Mouse (Mus musculus): ENCODE measurements around the gene Cbfa2t3.

Gene Cbfa2t3

DNA sequence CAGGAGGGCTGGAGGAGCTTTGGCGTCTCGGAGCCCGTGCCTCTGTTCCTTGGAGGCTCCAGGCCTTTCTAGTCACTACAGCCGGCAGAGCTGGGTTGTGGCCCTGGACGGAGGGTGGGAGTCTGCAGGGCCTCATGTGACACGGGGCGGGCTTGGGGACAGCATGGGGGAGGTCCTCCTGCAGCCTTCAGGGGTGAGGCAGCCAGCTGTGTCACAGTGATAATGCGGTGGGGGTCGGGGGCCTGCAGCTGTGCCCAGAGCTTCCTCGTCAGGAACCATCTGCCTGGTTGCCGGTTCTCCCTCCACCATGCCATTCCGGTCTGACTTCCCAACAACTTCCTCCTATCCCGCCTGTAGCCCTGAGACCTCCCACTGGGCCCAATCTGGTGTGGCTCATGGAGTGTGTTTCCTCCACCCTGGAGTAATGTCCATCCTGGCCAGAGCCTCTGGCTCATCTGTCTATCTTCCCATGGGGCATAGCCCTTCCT is at the start of gene Cbfa2t3:
Gene Cbfa2t3 (minus strand): TSS at position 105 of the 488 bp plus-strand sequence.
- in situ Hi-C loops (cut with MboI, MseI) = no loop called here

DNA sequence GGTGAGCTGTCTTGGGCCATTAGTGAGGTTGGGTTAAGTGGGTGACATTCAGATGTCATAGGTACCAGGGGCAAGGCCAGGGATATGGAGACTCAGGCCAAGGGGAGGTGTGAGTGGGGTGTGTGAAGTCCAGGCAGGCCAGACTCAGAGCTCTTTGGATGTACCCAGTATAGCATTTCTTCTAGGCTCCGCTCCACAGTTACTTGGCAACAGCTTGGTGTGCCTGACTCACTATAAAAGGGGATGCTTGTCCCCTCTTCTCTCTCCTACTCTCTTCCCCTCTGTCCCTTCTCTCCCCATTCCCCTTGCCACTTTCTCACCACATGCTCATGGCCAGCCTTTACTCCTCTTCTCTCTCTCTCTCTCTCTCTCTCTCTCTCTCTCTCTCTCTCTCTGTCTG is 48.9 kb upstream of the Cbfa2t3 start:
- in situ Hi-C loops (cut with MboI, MseI) = no loop called here

DNA sequence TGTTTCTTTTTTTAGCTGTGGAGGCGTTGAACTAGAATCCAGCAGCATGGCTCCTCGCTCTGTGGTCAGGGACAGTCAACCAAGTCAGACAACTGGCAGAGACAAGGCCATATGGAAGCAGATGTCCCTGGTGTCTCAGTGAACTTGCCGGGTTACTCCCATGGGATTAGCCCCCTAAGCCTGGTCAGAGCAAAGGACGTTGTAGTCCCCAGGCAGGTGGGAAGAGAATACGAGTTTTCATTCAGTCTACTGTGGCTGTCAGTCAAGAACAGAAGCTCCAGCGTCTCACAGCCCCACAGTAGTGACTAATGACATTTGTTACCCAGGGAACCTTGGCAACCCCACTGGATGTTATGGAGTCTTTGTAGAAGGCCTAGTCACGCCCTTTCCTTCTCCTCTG is 47.5 kb upstream of the Cbfa2t3 start:
- in situ Hi-C loops (cut with MboI, MseI) = no loop called here

DNA sequence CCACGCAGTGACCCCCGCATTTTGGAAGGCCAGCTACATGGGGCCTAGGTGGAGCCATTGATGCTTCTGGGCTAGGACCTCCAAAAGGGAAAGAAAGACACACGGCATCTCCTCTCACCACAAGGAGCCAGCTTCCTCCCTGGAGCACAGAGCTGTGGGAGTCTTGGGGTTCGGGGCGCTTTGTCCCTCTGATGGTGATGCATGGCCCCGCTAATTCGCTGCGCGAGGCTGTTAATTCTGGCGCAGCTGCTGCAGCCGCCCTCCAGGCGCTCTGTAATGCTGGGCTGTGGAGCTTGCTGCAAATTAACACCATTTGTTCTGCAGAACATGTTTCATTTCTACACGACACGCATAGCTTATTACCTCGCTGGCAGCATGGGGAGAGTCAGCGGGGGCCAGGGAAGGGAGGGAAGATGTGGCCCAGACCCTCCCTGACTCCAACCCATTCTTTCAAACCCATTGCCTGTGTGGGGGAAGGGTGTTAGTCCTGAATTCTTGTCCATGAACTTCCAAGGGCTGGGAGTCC is 46.9 kb upstream of the Cbfa2t3 start:
- in situ Hi-C loops (cut with MboI, MseI) = no loop called here

DNA sequence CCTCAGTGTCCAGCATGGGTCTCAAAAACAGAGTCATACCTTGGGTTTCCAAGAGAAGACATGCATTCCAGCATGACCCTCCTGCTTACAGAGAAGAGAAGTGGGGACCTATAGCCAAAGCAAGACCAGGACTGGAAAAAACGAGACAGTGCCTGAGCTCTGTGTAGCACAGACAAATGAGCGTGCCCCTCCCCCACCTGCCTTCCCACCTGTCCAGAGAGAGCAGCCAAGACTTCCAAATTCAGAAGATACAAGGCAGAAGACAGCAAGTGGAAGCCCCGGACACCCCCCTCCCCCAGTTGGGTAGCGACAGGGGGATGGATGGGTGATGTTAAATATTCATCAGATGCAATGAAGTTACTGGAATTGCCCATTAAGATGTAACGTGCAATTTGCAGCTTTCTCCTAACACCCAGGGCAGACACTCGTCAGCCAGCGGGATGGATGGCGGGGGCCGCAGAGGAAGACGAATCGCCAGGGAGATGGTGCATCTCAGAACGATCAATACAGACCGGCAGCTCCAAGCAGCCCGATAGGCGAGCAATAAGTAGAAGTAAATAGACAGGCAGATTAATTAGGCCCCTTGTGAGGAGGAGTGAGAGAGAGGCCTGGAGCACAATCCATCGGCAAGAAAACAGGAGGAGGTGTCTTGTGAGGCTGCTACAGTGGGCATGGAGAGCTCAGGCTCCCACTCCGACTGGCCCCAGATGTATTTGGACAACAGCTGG is 46.3 kb upstream of the Cbfa2t3 start:
- in situ Hi-C loops (cut with MboI, MseI) = no loop called here

DNA sequence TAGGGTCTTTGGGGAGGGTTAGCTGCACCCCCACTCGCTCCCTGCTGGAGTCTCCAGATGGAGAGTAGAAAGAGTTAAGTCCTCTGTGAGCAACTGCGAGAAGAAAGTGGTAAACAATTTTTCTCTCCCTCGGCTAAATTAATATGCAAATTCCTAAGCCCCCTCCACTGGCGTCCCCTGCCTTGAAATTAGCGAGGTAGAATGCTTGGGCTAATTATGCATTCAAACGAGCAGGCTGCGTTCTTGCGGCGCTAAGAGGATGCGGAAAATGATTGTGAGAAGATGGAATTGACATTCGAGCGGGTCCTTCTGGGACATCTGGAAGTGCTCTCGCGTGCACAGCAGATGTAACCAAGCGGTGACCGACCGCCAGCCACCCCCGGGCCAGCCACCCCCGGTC is 43.6 kb upstream of the Cbfa2t3 start:
- in situ Hi-C loops (cut with MboI, MseI) = no loop called here

DNA sequence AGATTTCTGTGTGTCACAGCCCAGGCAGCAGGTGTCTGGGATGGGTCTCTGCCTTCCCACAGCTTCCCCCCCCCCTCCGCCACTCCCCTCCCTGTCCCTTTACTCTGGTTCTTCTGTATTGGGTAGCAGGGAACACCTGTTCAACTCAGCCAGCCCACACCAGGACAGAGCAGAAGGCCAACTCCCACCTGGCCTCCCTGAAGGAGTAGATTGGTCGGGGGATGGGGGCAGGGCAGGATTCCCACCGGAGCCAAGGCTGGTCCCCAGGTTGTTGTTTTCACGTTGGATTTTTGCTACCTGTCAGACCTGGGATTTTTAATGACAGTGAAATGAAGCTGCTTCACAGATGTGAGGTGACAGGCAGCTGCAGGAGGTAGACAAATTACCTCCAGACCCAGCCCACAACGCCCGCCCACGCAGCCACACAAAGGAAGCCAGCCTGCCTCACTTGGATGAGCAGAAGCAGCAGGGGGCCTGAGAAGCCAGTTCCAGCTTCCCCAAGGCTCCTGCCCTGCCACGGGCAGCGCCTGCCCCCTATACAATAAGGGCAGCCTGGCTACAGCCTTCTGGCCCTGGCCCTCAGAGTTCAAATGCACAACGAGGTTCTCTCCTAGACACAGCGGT is 40.3 kb upstream of the Cbfa2t3 start:
- in situ Hi-C loops (cut with MboI, MseI) = loop anchor here (5.0 kb wide), 1 partner anchor 52 kb away; no protein-coding TSS in a partner anchor

DNA sequence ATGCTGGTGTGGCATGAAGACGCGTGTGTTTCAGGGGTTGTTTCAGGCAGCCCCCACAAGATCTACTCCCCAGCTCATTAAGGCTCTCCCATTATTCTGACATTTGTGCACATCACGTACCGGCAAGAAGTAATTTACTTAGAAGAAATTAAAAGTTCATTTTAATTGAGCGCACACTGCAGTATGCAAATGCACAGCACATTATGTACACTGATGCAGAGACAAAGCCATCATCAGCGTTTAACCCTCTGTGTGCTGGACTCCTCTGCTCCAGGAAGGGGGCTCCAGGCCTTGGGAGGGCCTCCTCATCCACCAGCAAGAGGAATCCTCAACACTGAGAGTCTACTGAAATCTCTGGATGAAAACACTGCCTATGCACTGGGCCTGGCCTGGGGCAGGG is 39.0 kb upstream of the Cbfa2t3 start:
- in situ Hi-C loops (cut with MboI, MseI) = loop anchor here (5.0 kb wide), 1 partner anchor 51 kb away; no protein-coding TSS in a partner anchor

DNA sequence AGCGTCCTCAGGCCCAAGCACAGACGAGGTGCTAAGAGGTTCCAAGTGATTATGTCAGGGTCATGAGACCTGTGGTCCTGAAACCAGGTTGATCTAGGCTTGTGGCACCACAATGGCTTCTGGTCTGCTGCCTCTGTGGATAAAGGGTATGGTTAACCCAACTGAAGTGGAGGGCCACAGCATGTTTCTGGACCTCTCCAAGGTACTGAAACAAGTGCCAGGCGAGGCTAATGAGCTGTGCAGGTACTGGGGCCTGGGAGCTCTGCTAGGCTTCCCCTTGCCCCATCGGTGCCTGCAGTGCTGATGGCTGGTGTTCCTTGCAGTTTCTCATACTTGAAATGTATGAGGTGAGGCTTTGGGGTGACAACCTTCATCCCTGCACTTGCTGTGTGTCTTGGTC is 38.2 kb upstream of the Cbfa2t3 start:
- in situ Hi-C loops (cut with MboI, MseI) = loop anchor here (5.0 kb wide), 1 partner anchor 50 kb away; no protein-coding TSS in a partner anchor

DNA sequence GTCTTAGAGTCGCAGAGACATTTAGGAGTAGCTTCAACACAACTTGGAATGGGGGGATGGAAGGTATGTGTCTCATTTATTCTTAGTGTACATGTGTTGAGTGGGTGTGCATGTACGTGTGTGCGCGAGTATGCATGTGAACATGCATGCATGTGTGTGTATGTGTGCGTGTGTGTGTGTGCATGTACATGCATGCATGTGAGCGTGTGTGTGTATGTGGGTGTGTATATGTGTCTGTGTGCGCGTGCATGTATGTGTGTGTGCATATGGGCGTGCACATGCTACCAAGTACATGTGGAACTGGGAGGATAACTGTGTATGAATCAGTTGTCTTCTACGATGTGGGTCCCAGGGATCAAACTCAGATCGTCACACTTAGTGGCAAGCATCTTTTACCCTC is 37.7 kb upstream of the Cbfa2t3 start:
- in situ Hi-C loops (cut with MboI, MseI) = loop anchor here (5.0 kb wide), 1 partner anchor 49 kb away; no protein-coding TSS in a partner anchor

DNA sequence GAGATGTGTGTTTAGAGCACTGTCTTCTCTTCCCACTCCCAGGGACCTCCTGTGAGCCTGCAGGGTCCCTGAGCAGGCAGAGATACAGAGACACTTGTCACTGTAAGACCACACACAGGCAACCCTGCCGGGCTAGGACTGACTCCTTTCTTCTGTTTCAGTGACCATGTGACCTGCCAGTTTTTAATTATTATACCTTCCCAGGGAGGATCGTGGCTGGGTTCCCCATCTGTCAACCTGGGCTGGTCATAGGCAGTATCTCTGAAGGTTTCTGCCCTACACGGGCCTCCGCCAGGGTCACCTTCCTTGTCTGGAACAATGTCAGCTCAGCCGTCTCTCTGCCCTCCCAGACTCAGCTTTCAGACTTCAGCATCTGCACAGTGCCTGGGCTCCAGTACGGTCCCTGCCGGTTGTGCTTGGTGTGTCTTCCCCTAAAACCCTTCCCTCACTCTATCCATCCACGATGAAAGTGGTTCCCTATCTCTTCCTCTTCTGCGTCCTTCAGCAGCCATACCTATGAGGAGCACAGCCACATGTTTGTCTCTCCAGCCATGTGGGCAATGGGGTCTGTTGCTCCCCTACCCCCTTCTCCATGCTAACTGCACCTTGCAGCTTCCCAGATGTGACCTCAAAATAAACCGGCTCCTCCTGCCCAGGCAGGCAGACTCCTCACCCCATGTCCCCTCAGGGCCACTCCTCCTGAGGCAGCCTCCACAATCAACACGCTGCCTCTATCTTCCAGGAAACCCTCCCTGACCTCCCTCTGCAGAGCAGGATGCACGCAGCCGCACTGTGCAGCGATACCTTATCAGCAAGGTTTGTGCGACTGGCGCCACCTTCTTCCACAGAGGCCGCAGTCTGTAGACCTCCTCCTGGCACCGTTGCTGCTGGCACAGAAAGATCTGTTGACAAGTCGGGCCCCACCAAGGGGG is 36.9 kb upstream of the Cbfa2t3 start:
- in situ Hi-C loops (cut with MboI, MseI) = loop anchor here (5.0 kb wide), 1 partner anchor 49 kb away; no protein-coding TSS in a partner anchor

DNA sequence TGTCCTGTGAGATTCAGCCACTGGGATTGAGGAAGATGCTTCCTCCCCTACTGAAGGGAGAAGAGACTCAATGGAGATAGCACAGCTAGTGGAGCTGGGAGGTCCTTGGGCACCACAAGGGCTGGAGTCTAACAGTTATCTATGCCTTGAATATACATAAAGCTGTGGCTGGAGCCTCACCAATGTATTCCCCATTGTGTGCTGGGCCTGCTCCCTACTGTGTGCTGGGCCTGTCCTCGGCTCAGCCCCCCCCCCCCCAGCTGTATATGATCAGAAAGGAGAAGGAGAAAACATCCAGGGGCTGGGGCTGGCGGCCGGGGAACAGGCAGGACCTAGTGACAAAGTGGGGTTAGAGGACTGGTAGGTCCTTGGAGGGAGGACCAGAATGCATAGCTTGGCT is 36.2 kb upstream of the Cbfa2t3 start:
- in situ Hi-C loops (cut with MboI, MseI) = loop anchor here (5.0 kb wide), 1 partner anchor 48 kb away; no protein-coding TSS in a partner anchor

DNA sequence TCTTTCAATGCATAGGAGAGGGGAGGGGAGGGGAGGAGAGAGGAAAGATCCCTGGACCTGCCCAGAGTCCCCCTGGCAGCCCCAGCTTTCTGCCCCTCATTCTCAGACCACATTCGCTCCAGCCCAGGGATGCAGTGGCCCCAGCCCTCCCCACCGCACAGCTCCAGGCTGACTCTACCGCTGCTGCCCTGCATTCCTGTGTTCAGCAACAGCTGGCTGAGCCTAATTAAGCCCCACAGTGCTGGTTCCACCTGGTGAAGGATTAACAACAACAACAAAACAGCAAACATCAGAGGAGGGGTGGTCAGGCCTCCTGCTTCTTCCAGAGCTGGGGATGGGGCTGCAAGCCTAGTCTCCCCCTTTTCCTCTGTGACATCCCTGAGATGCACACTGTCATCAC is 29.7 kb upstream of the Cbfa2t3 start:
- in situ Hi-C loops (cut with MboI, MseI) = loop anchor here (10.0 kb wide), 1 partner anchor 504 kb away; no protein-coding TSS in a partner anchor

DNA sequence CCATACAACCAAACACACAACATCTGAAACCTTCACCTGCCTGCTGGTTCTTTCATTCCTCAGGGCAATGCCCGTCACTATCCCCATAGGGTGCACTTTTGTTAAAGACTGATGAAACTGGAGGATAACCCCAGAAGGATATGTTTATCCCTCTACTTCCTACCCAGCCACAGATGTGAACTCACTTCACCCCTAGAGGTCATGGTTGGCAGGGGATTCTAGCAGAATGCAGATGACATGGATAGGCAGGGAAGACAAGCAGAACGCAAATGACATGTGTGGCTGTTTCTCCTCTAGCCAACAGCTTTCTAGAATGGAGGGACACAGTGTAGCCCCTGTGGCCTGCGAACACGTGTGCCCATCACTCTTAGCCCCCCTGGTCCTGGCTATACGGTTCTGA is 28.5 kb upstream of the Cbfa2t3 start:
- in situ Hi-C loops (cut with MboI, MseI) = loop anchor here (10.0 kb wide), 1 partner anchor 503 kb away; no protein-coding TSS in a partner anchor

DNA sequence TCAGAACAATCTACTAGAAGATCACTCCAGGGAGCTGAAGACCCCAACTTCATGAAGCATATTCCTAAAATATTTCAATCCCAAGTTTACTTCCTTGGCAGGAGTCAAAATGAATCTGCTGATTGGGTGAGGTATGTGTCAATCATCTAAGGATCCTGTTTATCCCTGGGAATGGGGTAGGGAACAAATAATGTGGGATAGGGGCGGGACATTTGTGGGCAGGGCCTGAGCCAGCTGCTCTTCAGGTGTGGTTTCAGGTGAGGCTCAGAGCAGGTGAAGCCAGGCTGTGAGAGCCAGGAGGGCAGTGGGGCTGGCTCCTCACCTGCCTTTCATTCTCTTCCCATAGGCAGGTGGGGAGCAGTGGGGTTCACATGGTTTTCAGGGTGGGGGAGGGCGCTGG is 27.9 kb upstream of the Cbfa2t3 start:
- in situ Hi-C loops (cut with MboI, MseI) = loop anchor here (10.0 kb wide), 1 partner anchor 502 kb away; no protein-coding TSS in a partner anchor

DNA sequence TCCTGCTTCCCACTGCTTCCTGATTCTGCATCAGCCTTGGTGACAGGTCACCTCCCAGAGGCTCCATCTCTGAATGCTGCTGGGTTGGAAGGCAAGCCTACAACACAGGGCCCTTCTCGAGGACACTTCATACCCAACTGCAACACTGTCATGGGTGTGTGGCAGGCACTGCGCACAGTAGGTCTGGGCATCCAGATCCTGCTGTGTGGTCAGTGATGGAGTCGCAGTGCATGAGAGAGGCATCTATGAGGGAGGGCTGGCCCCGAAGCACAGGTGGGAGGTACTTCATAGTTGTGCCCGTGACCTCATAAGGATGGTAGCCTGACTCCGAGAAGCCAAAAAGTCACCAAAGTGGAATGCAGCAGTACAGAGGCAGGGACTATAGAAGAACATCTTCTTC is 26.3 kb upstream of the Cbfa2t3 start:
- in situ Hi-C loops (cut with MboI, MseI) = loop anchor here (10.0 kb wide), 1 partner anchor 500 kb away; no protein-coding TSS in a partner anchor

DNA sequence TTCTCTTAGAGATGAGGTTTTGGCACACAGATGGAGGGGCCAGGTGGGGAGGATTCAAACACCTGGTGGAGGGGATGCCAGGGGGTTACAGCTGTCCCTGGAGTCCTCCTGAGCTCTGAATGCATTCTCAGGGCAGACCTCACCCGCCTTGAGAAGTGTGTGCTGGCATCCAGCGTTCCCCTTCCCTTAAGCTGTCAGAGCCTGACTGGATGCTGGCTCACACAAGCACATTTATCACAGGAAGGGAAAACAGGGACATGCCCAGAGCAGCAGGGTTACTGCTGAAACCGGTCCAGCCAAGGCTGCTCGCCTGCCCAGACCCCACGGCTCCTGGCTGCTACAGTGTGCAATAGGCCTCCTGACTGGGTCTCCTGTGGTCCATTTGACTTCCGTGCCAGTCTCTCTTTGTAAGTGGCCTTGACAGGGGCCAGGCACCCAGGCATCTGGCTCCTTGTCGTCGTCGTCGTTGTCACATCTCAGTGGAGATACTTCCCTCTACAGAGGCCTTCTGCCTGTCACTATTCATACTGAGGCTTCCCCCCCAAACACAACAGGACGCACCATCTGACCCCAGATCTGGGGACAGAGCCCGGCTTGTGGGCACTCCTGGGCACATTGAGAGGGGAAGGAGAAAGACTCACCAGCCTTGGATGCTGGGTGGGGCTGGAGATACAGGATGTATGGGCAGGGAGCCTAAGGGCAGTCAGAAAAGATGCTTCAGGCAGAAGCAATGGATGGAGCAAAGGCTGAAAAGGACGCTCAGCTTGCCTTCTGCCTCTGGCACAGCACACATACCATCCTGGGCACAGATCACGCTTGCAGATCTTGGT is 22.1 kb upstream of the Cbfa2t3 start:
- in situ Hi-C loops (cut with MboI, MseI) = loop anchor here (10.0 kb wide), 1 partner anchor 496 kb away; no protein-coding TSS in a partner anchor

DNA sequence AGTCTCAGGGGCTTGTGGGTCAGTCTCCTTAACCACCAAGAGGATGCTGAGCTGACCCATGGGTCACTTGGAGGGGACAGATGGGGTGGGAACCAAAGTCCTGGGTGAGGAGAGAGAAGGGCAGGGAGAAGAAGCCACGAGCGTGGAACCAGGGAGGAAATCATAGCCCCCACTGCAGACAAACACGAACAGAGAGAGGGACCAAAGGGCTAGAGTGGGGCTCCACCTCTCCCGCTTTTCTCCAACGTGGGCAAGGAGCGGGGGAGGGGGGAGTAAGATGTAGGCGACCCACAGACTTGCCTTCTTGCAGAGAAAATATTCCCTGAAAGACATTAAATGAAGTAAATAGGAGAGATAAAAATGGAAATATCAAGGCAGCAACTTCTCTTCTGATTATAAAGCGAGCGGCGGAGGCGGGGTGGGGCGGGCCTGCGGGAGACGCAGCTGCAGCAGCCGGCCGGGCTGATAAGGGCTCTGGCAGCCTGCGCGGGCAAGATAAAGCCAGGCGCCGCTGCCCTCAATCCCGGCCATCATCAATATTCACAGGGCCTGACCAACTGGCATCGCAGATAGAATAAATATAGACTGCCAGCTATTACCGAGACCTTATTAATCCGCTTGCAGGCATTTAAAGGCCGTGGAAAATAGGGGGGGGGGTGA is 21.3 kb upstream of the Cbfa2t3 start:
- in situ Hi-C loops (cut with MboI, MseI) = loop anchor here (10.0 kb wide), 1 partner anchor 495 kb away; no protein-coding TSS in a partner anchor

DNA sequence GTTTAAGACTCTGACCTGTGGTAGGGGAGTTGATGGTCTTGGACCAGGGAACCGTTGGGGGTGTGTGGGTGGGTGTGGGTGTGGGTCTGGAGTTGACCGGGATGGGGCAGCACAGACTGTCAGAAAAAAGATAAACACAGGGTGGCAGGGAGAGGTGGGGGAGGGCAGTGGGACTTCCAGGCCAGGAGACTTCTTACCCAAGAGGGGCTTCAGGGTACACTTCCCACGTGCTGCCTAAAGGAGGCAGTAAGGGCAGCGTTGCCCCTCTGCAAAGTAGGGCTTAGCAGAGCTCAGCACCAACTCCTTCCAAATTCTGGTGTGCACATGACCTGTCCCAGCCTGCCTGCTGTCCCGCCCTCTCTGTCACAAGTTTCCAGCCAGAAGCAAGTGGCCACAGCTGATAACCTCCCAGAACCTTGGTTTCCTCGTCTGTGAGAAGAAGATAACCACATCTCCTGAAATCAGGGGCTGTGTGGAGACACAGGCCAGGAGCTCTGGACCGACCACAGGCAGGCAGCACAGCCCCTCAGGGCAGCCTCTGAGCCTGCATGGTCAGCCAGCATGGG is 20.7 kb upstream of the Cbfa2t3 start:
- in situ Hi-C loops (cut with MboI, MseI) = loop anchor here (10.0 kb wide), 1 partner anchor 495 kb away; no protein-coding TSS in a partner anchor

Measured in T-helper 2 cell (primary cell).